Mouse (Mus musculus) erythroid progenitor cell, adult 5-6 weeks (primary cell): ENCODE results near the gene Gnb4. TPM values are rescaled to one million over a fixed set of nuclear protein-coding genes. Genes with fewer than 3 reads are reported as not detected.

Experiments used
- ATAC-seq: replicated peaks from 2 replicates; pipeline ENCODE4 v1.8.0; 2016; ENCODE audit warnings: moderate number of reproducible peaks, mild to moderate bottlenecking, moderate TSS enrichment, inconsistent platforms; ENCODE audit not compliant: poor library complexity, low FRiP score, severe bottlenecking
- total RNA-seq, 2 experiments: library from RNA; stranded (forward) in 1 of 2; stranded (reverse) in 1 of 2; fragments of 150-400 nt in 1 of 2; fragments of 186-747, 209-891 nt in 1 of 2; gene quantifications; 2 replicates each; pipeline versions ENCODE4 v1.2.3 to v1.2.4; 2015 to 2017; ENCODE audit warnings: low replicate concordance in 2 of 2

Gnb4 gene
- total RNA-seq, 2 experiments from 2014 or later: 2.1 TPM; not detected in 1

DNA sequence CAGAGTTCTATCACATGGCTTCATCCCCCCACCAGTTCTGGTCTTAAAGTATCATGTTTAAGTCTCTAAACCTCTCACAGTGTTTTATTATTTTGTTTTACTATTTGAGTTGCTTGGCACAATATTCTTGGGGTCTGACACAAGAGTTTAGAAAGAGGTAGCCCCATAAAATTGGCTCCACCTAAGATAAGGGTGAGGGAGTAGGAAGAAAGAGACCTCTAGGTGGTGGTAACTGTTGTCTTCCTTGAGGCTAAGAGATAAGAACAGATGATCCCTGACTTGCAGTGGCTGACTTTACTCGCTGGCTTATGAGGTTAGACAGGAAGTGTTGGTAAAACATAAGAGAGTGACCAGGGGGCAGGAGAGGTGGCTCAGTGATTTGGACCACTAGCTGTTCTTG, 80.7 kb downstream of the Gnb4 start:
- 0 out of 2 replicates have a peak, but pooled peaks have one; percentile 54 for ATAC-seq

Other genes with a start within 250 kb of the Gnb4 start
- 13.3 and 20.1 TPM in 2 replicates for gene Pik3ca, start 218.9 kb downstream of the Gnb4 start, total RNA-seq (2015; ENCODE audit: low replicate concordance)
- 12.3 and 15.4 TPM in 2 replicates for gene Pik3ca, start 218.9 kb downstream of the Gnb4 start, total RNA-seq (2017; ENCODE audit: low replicate concordance)
- not detected in 2 replicates for gene Kcnmb3, start 124.4 kb downstream of the Gnb4 start, total RNA-seq (2015; ENCODE audit: low replicate concordance)
- gene Kcnmb3, start 124.4 kb downstream of the Gnb4 start, total RNA-seq (2017; ENCODE audit: low replicate concordance): not detected in 2 replicates
- gene Zfp639, start 106.3 kb downstream of the Gnb4 start, total RNA-seq (2015; ENCODE audit: low replicate concordance): 46.1 and 51.2 TPM in 2 replicates
- gene Zfp639, start 106.3 kb downstream of the Gnb4 start, total RNA-seq (2017; ENCODE audit: low replicate concordance): 12.1 and 18.3 TPM in 2 replicates
- 27.2 and 40.0 TPM in 2 replicates for gene Mfn1, start 87.1 kb downstream of the Gnb4 start, total RNA-seq (2015; ENCODE audit: low replicate concordance)
- 15.8 and 51.1 TPM in 2 replicates for gene Mfn1, start 87.1 kb downstream of the Gnb4 start, total RNA-seq (2017; ENCODE audit: low replicate concordance)
- 60.9 and 108 TPM in 2 replicates for gene Actl6a, start 89.7 kb upstream of the Gnb4 start, total RNA-seq (2015; ENCODE audit: low replicate concordance)
- 70.5 and 72.5 TPM in 2 replicates for gene Actl6a, start 89.7 kb upstream of the Gnb4 start, total RNA-seq (2017; ENCODE audit: low replicate concordance)
- 51.5 and 62.0 TPM in 2 replicates for gene Ndufb5, start 120.4 kb upstream of the Gnb4 start, total RNA-seq (2015; ENCODE audit: low replicate concordance)
- 27.5 and 29.4 TPM in 2 replicates for gene Ndufb5, start 120.4 kb upstream of the Gnb4 start, total RNA-seq (2017; ENCODE audit: low replicate concordance)
- gene Mrpl47, start 121.0 kb upstream of the Gnb4 start, total RNA-seq (2015; ENCODE audit: low replicate concordance): 4.6 and 12.6 TPM in 2 replicates
- 1.1 and 4.7 TPM in 2 replicates for gene Mrpl47, start 121.0 kb upstream of the Gnb4 start, total RNA-seq (2017; ENCODE audit: low replicate concordance)
- not detected in 2 replicates for gene Usp13, start 201.0 kb upstream of the Gnb4 start, total RNA-seq (2015; ENCODE audit: low replicate concordance)
- not detected in 2 replicates for gene Usp13, start 201.0 kb upstream of the Gnb4 start, total RNA-seq (2017; ENCODE audit: low replicate concordance)